In genomic region chr8:93888150-93888676, GRCm38 (mm10) we compare ENCODE assay signal across 17 mouse cellular contexts.
DNase-seq lines count a peak whose midpoint lies in the region; ATAC-seq and TF ChIP-seq lines count a peak whose summit lies in the region.
"Had no signal": no experiment of that assay in that cellular context is flagged by ENCODE, and none has a peak within 500 bp of the region (broad histone marks: within the 10 kb centered on the region; RNA-seq: fewer than 3 reads in every experiment).

No protein-coding gene starts in this region.

- H3K4me3 ChIP-seq in forebrain, embryonic 10.5 days, result no peak overlapping the region
- no peak overlapping the region for H3K4me3 ChIP-seq in forebrain, embryonic 14.5 days (ENCODE audit: low read depth, low read length)
- H3K4me3 ChIP-seq in heart, embryonic 16.5 days (ENCODE audit: low read length), result no peak overlapping the region
- H3K4me3 ChIP-seq in neural tube, embryonic 13.5 days, result no peak overlapping the region
- H3K4me3 ChIP-seq in olfactory bulb, adult 2 months (ENCODE audit: insufficient read depth, low read depth, low read length), result no peak overlapping the region
- H3K4me3 ChIP-seq: embryonic facial prominence, embryonic 10.5 days; limb, embryonic 10.5 days; liver, embryonic 15.5 days had no signal

- no peak for ATAC-seq in forebrain, embryonic 14.5 days
- ATAC-seq in heart, embryonic 16.5 days (replicated peaks; ENCODE audit: extremely low read depth, insufficient read depth, low FRiP score), result no peak
- ATAC-seq in neural tube, embryonic 13.5 days (ENCODE audit: low read depth), result no peak

- no peak for TF ChIP-seq POLR2A in olfactory bulb, adult 2 months (IDR thresholded peaks at IDR 0.05; ENCODE audit: insufficient read depth, low read depth, low read length)

- H3K4me1 ChIP-seq in forebrain, embryonic 10.5 days, result peaks cover 22% of the 10 kb centered on the region
- peaks cover 10% of the 10 kb centered on the region for H3K4me1 ChIP-seq in forebrain, embryonic 14.5 days (ENCODE audit: control insufficient read depth, insufficient read depth, low read length)
- peaks cover 11% of the 10 kb centered on the region for H3K4me1 ChIP-seq in heart, embryonic 16.5 days (ENCODE audit: control insufficient read depth, insufficient read depth, low read length)
- peaks cover 19% of the 10 kb centered on the region for H3K4me1 ChIP-seq in neural tube, embryonic 13.5 days (replicated peaks)
- H3K4me1 ChIP-seq in olfactory bulb, adult 2 months (ENCODE audit: control insufficient read depth, insufficient read depth, low read length), result peaks cover 26% of the 10 kb centered on the region
- H3K4me1 ChIP-seq: liver, embryonic 15.5 days had no signal

- no peak overlapping the region for H3K9ac ChIP-seq in forebrain, embryonic 14.5 days (ENCODE audit: low read length)
- H3K9ac ChIP-seq in heart, embryonic 16.5 days (ENCODE audit: low read length), result no peak overlapping the region
- no peak overlapping the region for H3K9ac ChIP-seq in neural tube, embryonic 13.5 days
- H3K9ac ChIP-seq: liver, embryonic 15.5 days had no signal

- no peak for DNase-seq in forebrain, embryonic 10.5 days (ENCODE audit: extremely low spot score, low spot score)
- no peak for DNase-seq in forebrain, embryonic 14.5 days (ENCODE audit: low spot score)
- DNase-seq in heart, postnatal 25 days (ENCODE audit: low spot score), result no peak
- no peak for DNase-seq in neural tube, embryonic 10.5 days (ENCODE audit: extremely low spot score, low spot score)
- DNase-seq in embryo, embryonic 10 days (ENCODE audit: low spot score), result no peak
- DNase-seq: adrenal gland, adult 8-10 months; cerebellum, adult 9-11 months; kidney, adult 18-20 months; kidney, postnatal 25 days; midbrain, embryonic 14.5 days; right cerebral cortex, adult 18-20 months had no signal

- H3K4me2 ChIP-seq in forebrain, embryonic 14.5 days (ENCODE audit: low read length), result no peak overlapping the region
- H3K4me2 ChIP-seq in heart, embryonic 16.5 days (ENCODE audit: low read depth, low read length), result no peak overlapping the region
- no peak overlapping the region for H3K4me2 ChIP-seq in neural tube, embryonic 13.5 days
- H3K4me2 ChIP-seq: liver, embryonic 15.5 days had no signal

- peaks cover 16% of the 10 kb centered on the region for H3K36me3 ChIP-seq in forebrain, embryonic 10.5 days (replicated peaks)
- peaks cover 5% of the 10 kb centered on the region for H3K36me3 ChIP-seq in forebrain, embryonic 14.5 days (ENCODE audit: control insufficient read depth, insufficient read depth, low read length)
- H3K36me3 ChIP-seq in heart, embryonic 16.5 days (ENCODE audit: control insufficient read depth, insufficient read depth), result no peaks in the 10 kb centered on the region
- H3K36me3 ChIP-seq in neural tube, embryonic 13.5 days, result 0 out of 2 replicates have a peak, but pooled peaks cover 7% of the 10 kb centered on the region
- H3K36me3 ChIP-seq: embryonic facial prominence, embryonic 10.5 days; limb, embryonic 10.5 days; liver, embryonic 15.5 days had no signal

- intact Hi-C loops in heart, postnatal 25 days (cut with DNase I), result no loop called here

- peak overlapping the region; percentile 58; the same call in 1 of the 2 replicates for H3K27ac ChIP-seq in forebrain, embryonic 10.5 days
- no peak overlapping the region for H3K27ac ChIP-seq in forebrain, embryonic 14.5 days (ENCODE audit: low read depth, low read length)
- H3K27ac ChIP-seq in heart, embryonic 16.5 days (ENCODE audit: low read length), result peak overlapping the region; percentile 74
- peak overlapping the region; percentile 46 for H3K27ac ChIP-seq in neural tube, embryonic 13.5 days (replicated peaks)
- H3K27ac ChIP-seq in olfactory bulb, adult 2 months (ENCODE audit: insufficient read depth, low read depth, low read length), result peak overlapping the region; percentile 46; the same call in 1 of the 2 replicates
- H3K27ac ChIP-seq: liver, embryonic 15.5 days had no signal

- H3K9me3 ChIP-seq in forebrain, embryonic 10.5 days, result peaks cover 5% of the 10 kb centered on the region; the same call in 1 of the 2 replicates
- no peaks in the 10 kb centered on the region for H3K9me3 ChIP-seq in forebrain, embryonic 14.5 days (replicated peaks; ENCODE audit: control insufficient read depth, low read length)
- H3K9me3 ChIP-seq in heart, embryonic 16.5 days (replicated peaks; ENCODE audit: control insufficient read depth, low read length), result no peaks in the 10 kb centered on the region
- no peaks in the 10 kb centered on the region for H3K9me3 ChIP-seq in neural tube, embryonic 13.5 days
- H3K9me3 ChIP-seq: limb, embryonic 10.5 days; liver, embryonic 15.5 days had no signal

- TF ChIP-seq CTCF in olfactory bulb, adult 2 months (IDR thresholded peaks at IDR 0.05; ENCODE audit: insufficient read depth, low read depth, low read length), result no peak

- no peaks in the 10 kb centered on the region for H3K27me3 ChIP-seq in forebrain, embryonic 10.5 days (ENCODE audit: poor library complexity, severe bottlenecking)
- no peaks in the 10 kb centered on the region for H3K27me3 ChIP-seq in forebrain, embryonic 14.5 days (replicated peaks; ENCODE audit: control insufficient read depth, insufficient read depth, low read length)
- H3K27me3 ChIP-seq in heart, embryonic 16.5 days (ENCODE audit: control insufficient read depth, insufficient read depth, low read length), result no peaks in the 10 kb centered on the region
- no peaks in the 10 kb centered on the region for H3K27me3 ChIP-seq in neural tube, embryonic 13.5 days
- H3K27me3 ChIP-seq: liver, embryonic 15.5 days had no signal

- WGBS in forebrain, embryonic 10.5 days, result 84% methylated on average over 4 of the region's 4 CpGs
- WGBS in forebrain, embryonic 14.5 days, result 86% methylated on average over 4 of the region's 4 CpGs
- 53% methylated on average over 4 of the region's 4 CpGs for WGBS in heart, embryonic 16.5 days
- WGBS in neural tube, embryonic 13.5 days, result 63% methylated on average over 4 of the region's 4 CpGs
- WGBS in olfactory bulb, adult 2 months, result 47% methylated on average over 4 of the region's 4 CpGs
